Mouse (Mus musculus) small intestine, adult 2 months (tissue): ENCODE measurements at regions not wholly inside any gene's neighbourhood (a gene's known extent, or its start where the extent isn't known, plus 50 kb on each side); places are given as distances from the start of the nearest gene placed in this dataset.

Source experiments
- CTCF ChIP-seq: fragments of 200-500 bp; IDR thresholded peaks from 2 replicates; pipeline ENCODE4 v1.5.1; 2012; ENCODE audit warnings: low read depth, mild to moderate bottlenecking, control low read depth, inconsistent platforms, low read length, moderate library complexity, mixed read lengths; ENCODE audit not compliant: insufficient replicate concordance, insufficient read length; ENCODE audit errors: extremely low read depth
- POLR2A ChIP-seq: fragments of 200-500 bp; IDR thresholded peaks from 2 replicates; pipeline ENCODE4 v1.6.1; 2012; ENCODE audit warnings: low read depth, mild to moderate bottlenecking, control low read depth, inconsistent platforms, low read length, moderate library complexity

GRCm38 (mm10) chr16:95903383-95903913 lies 87.3 kb downstream of the Psmg1 start:
- TF ChIP-seq CTCF (no peak), POLR2A (no peak)
